Mouse (Mus musculus) liver, postnatal 0 days (tissue): ENCODE data around the gene Max.

Source experiments
- CTCF ChIP-seq: sonication (generic); IDR thresholded peaks from 2 replicates; pipeline ENCODE4 v1.5.1; 2016; ENCODE audit warnings: antibody characterized with exemption, low read depth
- EP300 ChIP-seq: IDR thresholded peaks from 2 replicates; pipeline ENCODE4 v1.6.1; 2016; ENCODE audit warnings: antibody characterized with exemption, low read depth, mild to moderate bottlenecking

DNA sequence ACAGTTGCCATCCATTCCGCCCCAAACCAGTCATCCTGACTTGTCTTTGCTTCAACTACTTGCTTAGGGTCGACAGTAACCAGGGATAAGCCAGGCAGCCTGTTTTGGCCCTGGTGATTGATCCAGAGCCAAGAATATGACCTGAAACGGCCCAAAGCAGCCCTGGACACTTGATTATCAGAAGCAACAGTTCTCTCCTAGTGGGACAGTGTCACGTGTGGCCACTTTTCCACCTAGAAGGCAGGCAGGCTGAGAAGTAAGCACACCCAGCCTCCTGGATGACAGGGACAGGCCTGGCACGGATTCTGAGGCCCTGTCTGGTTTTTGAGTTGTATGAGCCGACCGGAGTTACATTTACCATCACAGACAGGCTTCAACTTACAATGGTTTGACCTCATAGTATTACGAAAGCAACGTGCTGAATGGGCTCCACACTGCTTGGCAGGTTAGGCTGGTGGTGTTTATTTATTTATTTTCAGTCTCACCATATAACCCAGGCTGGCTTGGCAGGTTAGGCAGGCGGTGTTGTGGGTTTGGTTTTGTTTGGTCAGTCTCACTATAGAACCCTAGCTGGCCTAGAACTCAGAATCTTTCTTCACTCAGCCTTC is 35.6 kb downstream of the Max start:
- no peak for TF ChIP-seq EP300
- no peak for TF ChIP-seq CTCF
